Mouse (Mus musculus) MN1 (cell line): ENCODE data around the gene Zfp994.
"Not testable (repeated sequence)": the region's sequence is repeated elsewhere in the genome, so short reads cannot be mapped to it uniquely, and the experiment has no call there.

Experiments used
- DNase-seq: peaks from one replicate; pipeline ENCODE4 v3.0.0-alpha.2; 2016; ENCODE audit warnings: low spot score

Zfp994 gene

GRCm38 (mm10) chr17:22225422-22226012, at the start of gene Zfp994:
Zfp994 (minus strand) TSS chr17:22225616.
- peak; percentile 99 for DNase-seq

DNA sequence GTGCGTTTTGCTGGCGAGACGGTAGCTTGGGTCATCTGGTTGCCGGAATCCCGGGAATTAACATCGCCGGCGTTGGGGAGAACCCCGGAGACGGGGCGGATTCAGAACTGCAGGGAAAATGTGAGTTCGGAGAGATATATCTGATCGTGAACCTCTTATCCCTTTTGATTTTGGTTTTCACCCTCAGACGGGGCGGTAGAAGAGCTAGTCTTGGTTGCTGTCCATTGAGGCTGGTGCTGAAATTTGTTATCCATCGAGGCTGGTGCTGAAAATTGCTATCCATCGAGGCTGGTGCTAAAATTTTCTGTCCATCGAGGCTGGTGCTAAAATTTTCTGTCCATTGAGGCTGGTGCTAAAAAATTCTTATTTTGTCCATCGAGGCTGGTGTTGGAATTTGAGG, 5.3 kb upstream of the Zfp994 start:
- DNase-seq = not testable (repeated sequence)

- DNase-seq = not testable (repeated sequence)
Measured at GRCm38 (mm10) chr17:22225015-22225414, 401 bp downstream of the Zfp994 start.

DNA sequence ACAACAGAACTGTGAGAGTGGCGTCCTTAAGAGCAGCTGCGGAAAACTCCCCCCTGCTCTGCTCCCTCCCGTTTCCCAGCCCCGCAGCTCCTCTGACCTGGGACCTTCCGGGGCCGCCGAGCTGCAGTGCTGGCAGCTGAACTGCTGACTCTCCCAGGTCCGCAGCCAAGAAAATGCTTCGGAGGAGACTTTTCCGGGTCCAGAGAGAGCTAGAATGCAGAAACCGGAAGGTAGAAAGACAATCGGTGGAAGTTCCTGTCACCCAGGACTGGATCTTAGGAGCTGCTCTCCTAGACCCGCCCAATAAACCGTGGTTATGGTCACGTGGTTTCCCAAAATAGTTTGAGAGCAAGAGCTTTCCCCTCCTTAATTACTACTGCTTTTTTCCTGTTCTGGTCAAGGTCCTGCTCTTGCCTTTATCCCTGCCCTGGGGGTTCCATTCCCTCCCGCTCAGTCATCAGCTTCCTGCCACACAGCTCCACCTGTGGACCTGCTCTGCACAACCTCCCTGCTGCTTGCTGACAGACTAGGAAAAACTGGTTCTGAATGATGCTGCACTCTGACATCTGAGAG, 59.6 kb downstream of the Zfp994 start, which contains the start of gene Zfp947:
Gene Zfp947 (minus strand): TSS at position 469 of the 573 bp plus-strand sequence.
- DNase-seq = peak; percentile 72

- DNase-seq = not testable (repeated sequence)
Measured at GRCm38 (mm10) chr17:22165304-22165703, 60.1 kb downstream of the Zfp994 start.

DNA sequence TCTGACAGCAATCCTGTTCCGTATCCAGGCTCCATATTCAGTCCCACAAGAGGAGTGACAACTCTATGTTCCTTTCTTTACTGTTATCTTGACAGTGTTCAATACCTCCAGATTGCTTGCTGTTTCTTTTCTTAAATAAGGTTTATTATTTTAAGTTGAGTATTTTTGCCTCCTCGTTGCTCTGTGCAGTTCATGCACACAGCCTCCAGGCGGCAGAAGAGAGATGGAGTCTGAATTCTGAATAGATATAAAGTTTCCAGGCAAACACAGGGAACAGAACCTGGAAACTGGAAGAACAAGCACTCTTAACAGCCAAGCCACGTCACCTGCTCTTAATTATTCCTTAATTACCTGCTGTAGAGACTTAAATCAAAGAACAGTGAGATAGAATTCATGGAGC, 71.5 kb downstream of the Zfp994 start:
- not testable (repeated sequence) for DNase-seq
